Mouse (Mus musculus): ENCODE results near the gene Cfdp1.

The Cfdp1 gene

GRCm38 (mm10) chr8:111863280-111863679 lies 9.2 kb upstream of the Cfdp1 start:
- DNase-seq (ENCODE audit: low read depth, low spot score), result no peak

- no peak for DNase-seq (ENCODE audit: low read depth, low spot score)
These were observed 1.9 kb upstream of the Cfdp1 start for GRCm38 (mm10) chr8:111855977-111856376.

GRCm38 (mm10) chr8:111853219-111853618 lies 872 bp downstream of the Cfdp1 start:
- DNase-seq (ENCODE audit: low read depth, low spot score), result peak; percentile 14

GRCm38 (mm10) chr8:111846746-111847145 lies 7.3 kb downstream of the Cfdp1 start:
- no peak for DNase-seq (ENCODE audit: low read depth, low spot score)

GRCm38 (mm10) chr8:111835540-111835939 lies 18.6 kb downstream of the Cfdp1 start:
- peak; percentile 50 for DNase-seq (ENCODE audit: low read depth, low spot score)

GRCm38 (mm10) chr8:111834011-111834410 lies 20.1 kb downstream of the Cfdp1 start:
- DNase-seq (ENCODE audit: low read depth, low spot score), result no peak

- no peak for DNase-seq (ENCODE audit: low read depth, low spot score)
These were observed 21.1 kb downstream of the Cfdp1 start for GRCm38 (mm10) chr8:111832983-111833382.

- no peak for DNase-seq (ENCODE audit: low read depth, low spot score)
These were observed 22.1 kb downstream of the Cfdp1 start for GRCm38 (mm10) chr8:111831996-111832395.

- DNase-seq (ENCODE audit: low read depth, low spot score), result no peak
These were observed 25.5 kb downstream of the Cfdp1 start for GRCm38 (mm10) chr8:111828595-111828994.

- DNase-seq (ENCODE audit: low read depth, low spot score), result peak; percentile 11
These were observed 28.9 kb downstream of the Cfdp1 start for GRCm38 (mm10) chr8:111825219-111825618.

- peak; percentile 35 for DNase-seq (ENCODE audit: low read depth, low spot score)
These were observed 29.8 kb downstream of the Cfdp1 start for GRCm38 (mm10) chr8:111824334-111824733.

GRCm38 (mm10) chr8:111821199-111821598 lies 32.9 kb downstream of the Cfdp1 start:
- no peak for DNase-seq (ENCODE audit: low read depth, low spot score)

- DNase-seq (ENCODE audit: low read depth, low spot score), result no peak
These were observed 33.4 kb downstream of the Cfdp1 start for GRCm38 (mm10) chr8:111820691-111821090.

- no peak for DNase-seq (ENCODE audit: low read depth, low spot score)
These were observed 34.1 kb downstream of the Cfdp1 start for GRCm38 (mm10) chr8:111820018-111820417.

- DNase-seq (ENCODE audit: low read depth, low spot score), result no peak
These were observed 35.5 kb downstream of the Cfdp1 start for GRCm38 (mm10) chr8:111818556-111818955.

- DNase-seq (ENCODE audit: low read depth, low spot score), result no peak
These were observed 39.0 kb downstream of the Cfdp1 start for GRCm38 (mm10) chr8:111815078-111815477.

- no peak for DNase-seq (ENCODE audit: low read depth, low spot score)
These were observed 40.3 kb downstream of the Cfdp1 start for GRCm38 (mm10) chr8:111813818-111814217.

GRCm38 (mm10) chr8:111812835-111813234 lies 41.3 kb downstream of the Cfdp1 start:
- peak; percentile 42 for DNase-seq (ENCODE audit: low read depth, low spot score)

GRCm38 (mm10) chr8:111810656-111811336 lies 43.3 kb downstream of the Cfdp1 start:
- no peak for DNase-seq (ENCODE audit: low read depth, low spot score)

- DNase-seq (ENCODE audit: low read depth, low spot score), result no peak
These were observed 45.0 kb downstream of the Cfdp1 start for GRCm38 (mm10) chr8:111808891-111809622.

- DNase-seq (ENCODE audit: low read depth, low spot score), result no peak
These were observed 46.1 kb downstream of the Cfdp1 start for GRCm38 (mm10) chr8:111808006-111808405.

GRCm38 (mm10) chr8:111803362-111803761 lies 50.7 kb downstream of the Cfdp1 start:
- no peak for DNase-seq (ENCODE audit: low read depth, low spot score)

- DNase-seq (ENCODE audit: low read depth, low spot score), result no peak
These were observed 51.8 kb downstream of the Cfdp1 start for GRCm38 (mm10) chr8:111802256-111802655.

All from 3T3-L1 (cell line).